Mouse (Mus musculus) myocyte (in vitro differentiated cells): ENCODE measurements at regions not wholly inside any gene's neighbourhood (a gene's known extent, or its start where the extent isn't known, plus 50 kb on each side); places are given as distances from the start of the nearest gene placed in this dataset.

Experiments
- H3K27me3 ChIP-seq: one replicate; pipeline ENCODE4 v1.6.1; 2011; ENCODE audit not compliant: control insufficient read depth, insufficient read depth, insufficient read length
- H3K36me3 ChIP-seq: one replicate; pipeline ENCODE4 v1.6.1; 2011; ENCODE audit not compliant: control insufficient read depth, insufficient read depth
- H3K4me2 ChIP-seq: one replicate; pipeline ENCODE4 v1.6.1; 2011; ENCODE audit warnings: low read depth, control low read depth
- H3K4me3 ChIP-seq: one replicate; pipeline ENCODE4 v1.5.1; 2011; ENCODE audit warnings: mild to moderate bottlenecking, control low read depth, moderate library complexity
- H3K79me2 ChIP-seq: one replicate; pipeline ENCODE4 v1.6.1; 2011; ENCODE audit not compliant: control insufficient read depth, insufficient read depth
- H3ac ChIP-seq: one replicate; pipeline ENCODE4 v1.6.1; 2011; ENCODE audit not compliant: control insufficient read depth, insufficient read length
- CEBPB ChIP-seq: IDR thresholded peaks from 2 replicates; pipeline ENCODE4 v1.6.1; 2011; ENCODE audit warnings: mild to moderate bottlenecking, moderate library complexity; ENCODE audit not compliant: poor library complexity, insufficient read depth, severe bottlenecking
- E2F4 ChIP-seq: IDR thresholded peaks from one replicate; pipeline ENCODE4 v1.6.1; 2011; ENCODE audit warnings: mild to moderate bottlenecking, control low read depth, moderate library complexity; ENCODE audit not compliant: insufficient read depth
- MAX ChIP-seq: IDR thresholded peaks from one replicate; pipeline ENCODE4 v1.6.1; 2011; ENCODE audit warnings: low read depth, mild to moderate bottlenecking, control low read depth
- MYOD1 ChIP-seq, 3 experiments: IDR thresholded peaks; one replicate each; pipeline ENCODE4 v1.6.1; 2011; ENCODE audit warnings: control low read depth in 2 of 3, low read depth in 2 of 3, mild to moderate bottlenecking in 2 of 3, moderate library complexity in 1 of 3; ENCODE audit not compliant: insufficient read length in 2 of 3, control insufficient read depth in 1 of 3
- MYOG ChIP-seq, 3 experiments: IDR thresholded peaks; one replicate each; pipeline ENCODE4 v1.6.1; 2011; ENCODE audit warnings: control low read depth in 2 of 3, low read depth in 2 of 3, mild to moderate bottlenecking in 2 of 3; ENCODE audit not compliant: insufficient read length in 2 of 3, control insufficient read depth in 1 of 3, insufficient read depth in 1 of 3
- POLR2A ChIP-seq: IDR thresholded peaks from one replicate; pipeline ENCODE4 v1.6.1; 2011; ENCODE audit warnings: low read depth, mild to moderate bottlenecking, control low read depth, moderate library complexity; ENCODE audit not compliant: insufficient read length
- POLR2AphosphoS2 ChIP-seq: IDR thresholded peaks from one replicate; pipeline ENCODE4 v1.6.1; 2011; ENCODE audit warnings: low read depth, control low read depth; ENCODE audit not compliant: insufficient read length
- REST ChIP-seq: IDR thresholded peaks from one replicate; pipeline ENCODE4 v1.6.1; 2011; ENCODE audit warnings: mild to moderate bottlenecking, control low read depth, moderate library complexity; ENCODE audit not compliant: insufficient read depth, insufficient read length
- SRF ChIP-seq: IDR thresholded peaks from one replicate; pipeline ENCODE4 v1.6.1; 2011; ENCODE audit warnings: low read depth; ENCODE audit not compliant: control insufficient read depth, insufficient read length
- TCF12 ChIP-seq: IDR thresholded peaks from one replicate; pipeline ENCODE4 v1.6.1; 2011; ENCODE audit warnings: mild to moderate bottlenecking, control low read depth; ENCODE audit not compliant: poor library complexity, insufficient read depth, severe bottlenecking
- TCF3 ChIP-seq: IDR thresholded peaks from one replicate; pipeline ENCODE4 v1.6.1; 2011; ENCODE audit warnings: low read depth, control low read depth; ENCODE audit not compliant: insufficient read length
- USF1 ChIP-seq: IDR thresholded peaks from one replicate; pipeline ENCODE4 v1.6.1; 2011; ENCODE audit warnings: low read depth, mild to moderate bottlenecking, control low read depth, moderate library complexity

GRCm38 (mm10) chr10:108043519-108043918 lies 118.5 kb upstream of the Ppp1r12a start:
- H3K79me2 ChIP-seq, result no peaks in the 10 kb centered on the region
- H3K27me3 ChIP-seq, result no peaks in the 10 kb centered on the region
- TF ChIP-seq REST (no peak), E2F4 (no peak), SRF (no peak), TCF12 (no peak), MAX (no peak), TCF3 (no peak), POLR2AphosphoS2 (no peak), CEBPB (no peak), USF1 (no peak), MYOG (IDR thresholded peaks at IDR 0.05; ENCODE audit: control insufficient read depth in 1 of 3, insufficient read depth in 1 of 3, insufficient read length in 2 of 3, low read depth in 2 of 3) (no peak), MYOD1 (IDR thresholded peaks at IDR 0.05; ENCODE audit: control insufficient read depth in 1 of 3, insufficient read length in 2 of 3, low read depth in 2 of 3) (no peak), POLR2A (no peak)
- H3ac ChIP-seq, result no peak overlapping the region
- H3K4me2 ChIP-seq, result no peak overlapping the region
- no peaks in the 10 kb centered on the region for H3K36me3 ChIP-seq
- no peak overlapping the region for H3K4me3 ChIP-seq

DNA sequence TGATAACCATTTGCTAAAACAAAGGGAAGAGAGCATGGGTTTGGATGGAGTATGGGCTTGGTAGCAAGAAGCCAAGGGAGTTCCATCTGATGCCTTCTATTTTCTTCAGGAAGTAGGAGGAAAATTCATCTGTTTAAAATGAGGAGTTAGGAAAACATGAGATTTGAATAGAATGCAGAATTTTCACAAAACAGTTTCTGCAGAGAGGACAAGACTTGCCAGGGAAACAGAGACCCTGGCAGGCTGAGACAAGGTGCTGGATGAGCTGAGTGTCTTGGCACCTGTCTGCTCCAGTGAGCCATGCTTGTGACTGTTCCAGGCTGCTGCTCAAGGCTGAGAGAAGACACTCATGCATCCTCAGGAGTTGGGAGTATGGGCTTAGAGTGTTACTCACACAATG lies 122.0 kb upstream of the Ppp1r12a start:
- no peak overlapping the region for H3K4me3 ChIP-seq
- no peaks in the 10 kb centered on the region for H3K27me3 ChIP-seq
- no peak overlapping the region for H3ac ChIP-seq
- H3K36me3 ChIP-seq, result no peaks in the 10 kb centered on the region
- H3K79me2 ChIP-seq, result no peaks in the 10 kb centered on the region
- no peak overlapping the region for H3K4me2 ChIP-seq
- TF ChIP-seq MYOG (IDR thresholded peaks at IDR 0.05; ENCODE audit: control insufficient read depth in 1 of 3, insufficient read depth in 1 of 3, insufficient read length in 2 of 3, low read depth in 2 of 3), result no peak

GRCm38 (mm10) chr10:108036486-108037109 lies 124.7 kb upstream of the Otogl start:
- no peaks in the 10 kb centered on the region for H3K36me3 ChIP-seq
- no peak overlapping the region for H3K4me3 ChIP-seq
- H3K27me3 ChIP-seq, result no peaks in the 10 kb centered on the region
- H3K4me2 ChIP-seq, result no peak overlapping the region
- no peak overlapping the region for H3ac ChIP-seq
- TF ChIP-seq MAX, result no peak
- no peak for TF ChIP-seq POLR2AphosphoS2
- no peak for TF ChIP-seq USF1
- TF ChIP-seq E2F4, result no peak
- TF ChIP-seq TCF3, result no peak
- no peak for TF ChIP-seq CEBPB
- TF ChIP-seq MYOD1 (IDR thresholded peaks at IDR 0.05; ENCODE audit: control insufficient read depth in 1 of 3, insufficient read length in 2 of 3, low read depth in 2 of 3), result no peak
- no peaks in the 10 kb centered on the region for H3K79me2 ChIP-seq

DNA sequence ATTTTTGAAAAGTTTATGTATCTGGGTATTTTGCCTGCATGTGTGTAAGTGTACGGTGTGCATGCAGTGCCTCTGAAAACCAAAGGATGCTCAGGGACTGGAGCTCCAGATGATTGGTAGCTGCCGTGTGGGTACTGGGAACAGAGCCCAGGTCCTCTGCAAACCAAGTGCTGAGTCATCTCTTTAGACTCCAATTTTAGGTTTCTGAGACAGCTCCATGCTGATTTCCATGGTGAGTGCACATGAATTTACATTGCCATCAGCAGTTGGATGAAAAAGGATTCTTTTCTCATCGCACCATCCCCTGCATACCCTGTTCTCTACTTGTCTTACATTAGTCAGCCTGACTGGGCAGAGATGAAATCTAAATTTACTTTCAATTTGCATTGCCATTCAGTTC lies 122.1 kb upstream of the Otogl start:
- no peaks in the 10 kb centered on the region for H3K79me2 ChIP-seq
- H3K36me3 ChIP-seq, result no peaks in the 10 kb centered on the region
- no peak overlapping the region for H3ac ChIP-seq
- H3K4me2 ChIP-seq, result no peak overlapping the region
- no peak for TF ChIP-seq TCF3
- TF ChIP-seq TCF12, result no peak
- TF ChIP-seq MYOG (IDR thresholded peaks at IDR 0.05; ENCODE audit: control insufficient read depth in 1 of 3, insufficient read depth in 1 of 3, insufficient read length in 2 of 3, low read depth in 2 of 3), result no peak
- TF ChIP-seq POLR2A, result no peak
- no peak overlapping the region for H3K4me3 ChIP-seq
- no peaks in the 10 kb centered on the region for H3K27me3 ChIP-seq

GRCm38 (mm10) chr10:108033317-108033795 lies 121.4 kb upstream of the Otogl start:
- Histone ChIP-seq H3K79me2 (no peaks in the 10 kb centered on the region), H3K4me2 (no peak overlapping the region), H3ac (no peak overlapping the region), H3K27me3 (no peaks in the 10 kb centered on the region), H3K4me3 (no peak overlapping the region), H3K36me3 (no peaks in the 10 kb centered on the region)
- TF ChIP-seq POLR2AphosphoS2 (no peak), MYOD1 (IDR thresholded peaks at IDR 0.05; ENCODE audit: control insufficient read depth in 1 of 3, insufficient read length in 2 of 3, low read depth in 2 of 3) (peak in 1 of 3 experiments; percentile 50), MYOG (IDR thresholded peaks at IDR 0.05; ENCODE audit: control insufficient read depth in 1 of 3, insufficient read depth in 1 of 3, insufficient read length in 2 of 3, low read depth in 2 of 3) (peak in 1 of 3 experiments; percentile 17)

- H3K4me2 ChIP-seq, result no peak overlapping the region
- no peak overlapping the region for H3ac ChIP-seq
- no peak overlapping the region for H3K4me3 ChIP-seq
- H3K27me3 ChIP-seq, result no peaks in the 10 kb centered on the region
- H3K79me2 ChIP-seq, result no peaks in the 10 kb centered on the region
- TF ChIP-seq REST, result no peak
- no peak for TF ChIP-seq E2F4
- no peak for TF ChIP-seq TCF12
- TF ChIP-seq MYOG (IDR thresholded peaks at IDR 0.05; ENCODE audit: control insufficient read depth in 1 of 3, insufficient read depth in 1 of 3, insufficient read length in 2 of 3, low read depth in 2 of 3), result no peak
- no peak for TF ChIP-seq MAX
- no peak for TF ChIP-seq MYOD1 (IDR thresholded peaks at IDR 0.05; ENCODE audit: control insufficient read depth in 1 of 3, insufficient read length in 2 of 3, low read depth in 2 of 3)
- TF ChIP-seq POLR2AphosphoS2, result no peak
- TF ChIP-seq USF1, result no peak
- TF ChIP-seq TCF3, result no peak
- no peak for TF ChIP-seq SRF
- no peaks in the 10 kb centered on the region for H3K36me3 ChIP-seq
Measured at GRCm38 (mm10) chr10:108027506-108027905, 115.6 kb upstream of the Otogl start.
